Mouse (Mus musculus) erythroblast, adult 5-6 weeks (primary cell): ENCODE results near the gene Fam57b. TPM values are rescaled to one million over a fixed set of nuclear protein-coding genes. Genes with fewer than 3 reads are reported as not detected.

Experiments
- ATAC-seq: replicated peaks from 2 replicates; pipeline ENCODE4 v1.8.0; 2016; ENCODE audit warnings: moderate number of reproducible peaks, mild to moderate bottlenecking, moderate TSS enrichment, inconsistent platforms; ENCODE audit not compliant: poor library complexity, low FRiP score, severe bottlenecking
- total RNA-seq, 2 experiments: library from RNA; stranded (forward) in 1 of 2; stranded (reverse) in 1 of 2; fragments of 150-400 nt in 1 of 2; fragments of 200-764, 138-1000 nt in 1 of 2; gene quantifications; 2 replicates each; pipeline versions ENCODE4 v1.2.3 to v1.2.4; 2015 to 2017; ENCODE audit warnings: low replicate concordance in 2 of 2

Fam57b gene
- total RNA-seq, 2 experiments from 2014 or later = not detected

- ATAC-seq = peak; percentile 80
Observed at GRCm38 (mm10) chr7:126821835-126822511, 24.5 kb downstream of the Fam57b start.

DNA sequence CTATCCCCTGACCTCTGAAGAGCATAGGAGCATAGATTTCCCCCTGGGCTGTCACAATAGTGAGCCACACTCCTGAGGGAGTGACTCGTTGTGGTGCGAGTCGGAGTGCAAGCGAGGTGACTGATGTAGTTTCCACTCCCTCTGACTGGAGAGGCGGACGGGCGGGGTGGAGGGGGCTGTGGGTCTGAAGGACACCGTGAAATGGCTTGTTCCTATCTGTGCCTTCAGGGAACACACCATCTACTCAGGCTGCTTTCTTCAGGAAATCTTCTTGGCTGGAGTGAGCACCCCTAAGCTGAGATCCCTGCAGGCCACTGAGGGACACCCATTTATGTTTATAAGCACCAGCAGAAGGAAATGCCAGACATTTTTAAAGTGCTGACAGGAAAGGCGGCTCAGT, 25.3 kb downstream of the Fam57b start:
- ATAC-seq = no peak

DNA sequence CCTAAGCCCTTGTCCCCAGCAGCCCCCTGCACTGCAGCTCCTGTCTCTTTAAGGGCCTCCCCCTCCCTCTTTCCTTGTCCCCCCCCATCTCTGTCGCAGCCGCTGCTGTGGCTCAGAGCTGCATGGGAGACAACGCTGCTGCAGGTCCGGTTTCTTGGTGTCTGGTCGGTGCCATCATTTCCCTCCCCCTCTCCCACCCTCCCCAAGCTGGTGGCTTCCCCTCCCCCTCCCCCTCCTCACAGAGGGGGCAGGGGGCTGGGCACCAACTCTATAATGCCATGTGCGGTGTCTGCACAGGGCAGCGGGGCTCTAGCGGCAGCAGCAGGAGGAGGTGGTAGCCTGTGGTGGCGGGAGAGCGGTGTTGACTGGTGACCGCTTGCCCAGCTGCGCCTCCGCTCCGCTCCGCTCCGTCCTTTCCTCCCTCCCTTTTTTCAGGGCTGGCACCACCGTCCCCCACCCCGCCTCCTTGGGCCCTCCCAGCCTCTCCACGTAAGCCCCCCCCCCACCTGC, 25.8 kb downstream of the Fam57b start:
- ATAC-seq = no peak

DNA sequence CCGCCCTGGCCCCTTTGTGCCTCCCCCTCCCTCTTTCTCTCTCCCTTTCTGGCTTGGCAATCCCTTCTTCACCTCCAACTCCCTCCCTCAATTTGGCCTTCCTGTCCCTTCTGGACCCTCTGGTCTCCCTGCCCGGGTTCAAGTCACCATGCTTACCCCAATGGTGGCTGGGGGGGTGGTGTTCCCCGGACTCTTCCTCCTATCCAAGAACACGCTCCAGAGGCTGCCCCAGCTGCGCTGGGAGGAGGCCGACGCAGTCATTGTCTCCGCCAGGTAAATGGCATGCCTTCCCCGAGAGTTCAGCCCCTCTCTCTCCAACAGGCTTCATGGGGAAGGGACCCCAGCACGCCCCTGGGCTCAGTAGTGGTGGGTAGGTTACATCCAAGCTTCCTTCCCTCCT, 26.5 kb downstream of the Fam57b start:
- ATAC-seq = no peak

GRCm38 (mm10) chr7:126825403-126825802, 27.9 kb downstream of the Fam57b start:
- ATAC-seq = no peak

GRCm38 (mm10) chr7:126825952-126826351, 28.5 kb downstream of the Fam57b start:
- ATAC-seq = no peak

GRCm38 (mm10) chr7:126831539-126831938, 34.1 kb downstream of the Fam57b start, which contains the start of gene 4930451I11Rik:
4930451I11Rik (minus strand) TSS chr7:126831639.
- peak; percentile 11; the same call in 1 of the 2 replicates for ATAC-seq

DNA sequence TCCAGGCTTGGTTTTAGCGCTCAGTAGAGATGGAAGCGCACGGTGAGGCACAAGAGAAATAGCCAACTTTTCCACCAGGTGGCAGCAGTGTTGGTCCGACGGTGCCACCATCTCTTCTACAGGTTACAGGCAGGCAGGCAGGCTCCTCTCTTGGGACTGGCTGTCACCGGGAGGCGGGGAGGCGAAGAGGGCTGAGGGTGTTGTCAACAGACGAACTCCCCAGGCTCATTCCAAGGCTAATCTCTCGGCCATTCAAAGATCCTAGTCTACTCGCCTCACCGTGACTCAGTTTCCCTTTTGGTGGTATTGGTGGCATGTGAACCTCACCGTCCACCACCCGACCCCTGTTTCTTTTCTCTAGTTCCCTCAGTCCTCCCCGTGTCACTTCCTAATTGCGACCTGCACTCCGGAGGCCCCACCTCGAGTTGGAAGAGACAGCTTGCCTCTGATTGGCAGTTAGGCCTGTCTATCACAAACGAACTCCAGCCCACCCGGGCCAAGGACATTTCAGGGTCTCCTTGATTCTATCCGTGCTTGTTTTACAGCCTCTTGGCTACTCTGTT, 34.6 kb downstream of the Fam57b start:
- peak; percentile 84 for ATAC-seq

DNA sequence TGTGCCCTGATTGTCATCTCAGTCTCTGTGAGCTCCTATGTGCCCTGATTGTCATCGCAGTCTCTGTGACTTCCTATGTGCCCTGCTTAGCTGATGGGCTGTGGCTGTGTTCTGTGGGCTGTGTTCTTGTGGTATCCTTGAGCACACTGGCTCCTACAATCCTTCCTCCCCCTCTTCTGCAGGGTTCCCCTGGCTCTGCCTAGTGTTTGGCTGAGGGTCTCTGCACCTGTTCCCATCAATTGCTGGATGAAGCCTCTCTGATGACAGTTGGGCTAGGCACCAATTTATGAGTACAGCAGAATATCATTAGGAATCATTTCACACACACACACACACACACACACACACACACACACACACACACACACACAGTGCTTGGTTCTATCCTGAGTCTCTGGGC, 35.8 kb downstream of the Fam57b start:
- no peak for ATAC-seq

DNA sequence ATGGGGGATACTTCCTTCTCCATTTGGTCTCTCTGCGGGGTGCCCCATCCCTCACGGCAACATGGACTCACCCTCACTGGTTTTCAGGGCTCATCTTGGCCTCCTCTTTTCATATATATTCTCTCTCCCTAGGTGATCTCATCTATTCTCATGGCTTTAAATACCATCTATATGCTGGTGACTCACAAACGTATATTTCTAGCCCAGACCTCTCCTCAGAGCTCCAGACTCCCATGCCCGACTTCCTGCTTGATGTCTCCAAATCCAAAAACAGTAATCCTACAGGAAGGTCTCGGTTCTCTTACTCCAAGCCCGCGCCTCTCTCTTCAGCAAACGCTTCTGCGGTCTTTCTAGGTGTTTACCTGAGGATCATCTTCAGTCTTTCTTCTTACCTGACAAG, 45.8 kb downstream of the Fam57b start:
- no peak for ATAC-seq

DNA sequence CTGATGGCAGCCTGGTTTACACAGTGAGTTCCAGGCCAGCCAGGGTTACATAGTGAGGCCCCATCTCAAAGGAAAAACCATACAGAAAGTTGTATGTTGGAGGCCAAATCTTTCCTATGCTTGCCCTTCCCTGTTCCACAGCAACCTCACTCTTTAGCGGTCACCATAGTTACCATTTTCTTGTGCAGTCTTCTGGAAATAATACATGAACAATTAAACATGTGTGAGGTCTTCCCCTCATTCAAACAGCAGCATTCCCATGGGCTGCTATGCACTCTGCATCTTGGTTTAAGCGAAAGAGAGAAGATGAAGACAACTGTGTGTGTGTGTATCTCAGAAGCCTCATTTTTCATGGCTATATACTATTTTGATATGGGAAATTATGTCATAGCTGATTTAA, 48.0 kb downstream of the Fam57b start:
- no peak for ATAC-seq

- ATAC-seq = no peak
Observed at GRCm38 (mm10) chr7:126847116-126847420, 49.6 kb downstream of the Fam57b start, which contains the start of gene Doc2a. Doc2a (plus strand) TSS chr7:126847416.

DNA sequence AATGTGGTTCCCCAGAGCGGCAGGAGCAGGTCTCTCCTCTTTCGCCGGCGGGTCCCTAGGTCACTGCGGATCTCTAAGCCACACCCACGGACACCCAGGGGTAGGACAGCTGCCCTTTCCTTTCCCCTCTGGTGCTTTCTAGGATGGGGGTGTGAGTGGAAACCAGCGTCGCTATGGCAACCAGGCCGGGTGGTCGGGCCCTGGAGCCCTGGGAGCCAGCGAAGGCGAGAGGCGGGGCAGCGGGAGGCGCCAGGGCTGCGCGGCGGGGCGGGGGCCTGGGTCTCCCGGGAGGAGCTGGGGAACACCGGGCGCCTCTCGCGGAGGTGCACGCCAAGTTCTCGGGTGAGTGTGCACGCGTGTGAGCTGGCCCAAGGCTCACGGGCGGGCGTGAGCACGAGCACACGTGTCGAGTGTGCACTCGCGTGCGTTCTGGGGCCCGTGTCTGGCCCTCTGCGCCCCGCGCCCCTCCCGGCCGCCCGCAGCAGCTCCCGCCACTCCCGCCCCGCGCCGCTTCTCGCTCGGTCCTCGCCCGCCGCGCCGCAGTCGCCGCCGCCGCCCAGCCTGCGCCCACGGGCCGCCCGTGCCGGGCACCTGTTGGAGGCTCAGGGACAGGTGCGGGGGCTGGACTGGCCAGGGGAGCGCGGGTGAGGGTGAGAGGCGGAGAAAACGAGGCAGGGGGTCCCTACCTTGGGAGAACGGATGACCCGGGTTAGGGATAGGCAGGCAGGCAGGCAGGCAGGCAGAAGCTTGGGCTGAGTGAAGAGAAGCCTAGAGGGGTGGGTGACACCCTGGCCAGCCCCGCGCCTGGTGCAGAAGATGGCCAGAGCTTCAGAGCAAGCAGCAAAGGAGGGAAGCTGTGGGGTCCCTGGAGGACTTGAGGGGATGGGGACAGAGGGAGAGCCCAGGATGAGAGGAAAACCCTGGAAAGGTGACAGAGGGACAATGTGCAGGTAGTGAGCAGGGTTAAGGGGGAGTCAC, 50.2 kb downstream of the Fam57b start:
- no peak for ATAC-seq

GRCm38 (mm10) chr7:126848794-126849193, 51.3 kb downstream of the Fam57b start:
- ATAC-seq = no peak

DNA sequence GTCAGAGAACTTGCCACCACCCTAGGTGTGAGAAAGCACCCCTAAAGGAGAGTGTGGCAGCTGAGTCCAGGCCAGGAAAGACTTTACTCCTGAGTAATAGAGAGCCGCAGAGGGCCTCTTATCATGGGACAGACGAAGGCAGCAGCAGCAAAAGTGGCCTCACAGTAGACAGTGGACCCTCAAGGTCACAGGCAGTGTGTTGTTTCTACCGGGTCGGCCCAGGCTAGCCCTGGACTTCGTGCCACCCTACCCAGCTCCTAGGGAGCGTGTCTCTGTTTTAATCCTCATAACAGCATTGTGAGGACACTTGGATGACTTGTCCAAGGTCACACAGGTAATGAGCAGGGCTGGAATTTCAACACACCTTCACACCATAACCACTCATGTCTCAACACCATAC, 52.7 kb downstream of the Fam57b start:
- ATAC-seq = no peak

GRCm38 (mm10) chr7:126851192-126851591, 53.7 kb downstream of the Fam57b start:
- ATAC-seq = no peak

- ATAC-seq = no peak
Observed at GRCm38 (mm10) chr7:126853454-126853853, 56.0 kb downstream of the Fam57b start.

GRCm38 (mm10) chr7:126855641-126856040, 58.2 kb downstream of the Fam57b start:
- no peak for ATAC-seq

GRCm38 (mm10) chr7:126856741-126857420, 59.4 kb downstream of the Fam57b start:
- ATAC-seq = no peak

DNA sequence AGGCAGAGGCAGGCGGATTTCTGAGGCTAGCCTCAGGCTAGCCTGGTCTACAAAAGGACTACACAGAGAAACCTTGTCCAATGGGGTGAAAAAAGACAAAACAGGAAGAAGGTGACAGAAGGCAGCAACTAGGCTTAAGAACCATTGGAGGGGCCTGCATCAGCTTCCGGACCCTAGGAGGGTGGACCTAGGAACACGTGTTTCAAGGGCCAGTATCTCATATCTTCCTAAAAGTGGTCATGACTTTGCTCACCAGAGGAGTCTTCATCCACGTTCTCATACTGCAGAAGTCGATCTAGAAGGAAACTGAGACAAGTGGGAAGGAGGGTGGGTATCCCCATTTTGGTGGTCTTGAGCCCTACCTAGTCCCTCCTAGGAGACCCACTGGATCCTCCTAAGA, 63.5 kb downstream of the Fam57b start:
- no peak for ATAC-seq
